Mouse (Mus musculus) spleen, adult 2 months (tissue): ENCODE measurements around the gene Nob1. TPM values are rescaled to one million over a fixed set of nuclear protein-coding genes. Genes with fewer than 3 reads are reported as not detected.

Source experiments
- DNase-seq, 2 experiments: peaks; one replicate each; pipeline versions ENCODE4 v3.0.0 to v3.0.0-alpha.2; 2012 to 2021; ENCODE audit warnings: low spot score in 2 of 2, low read depth in 1 of 2
- H3K27ac ChIP-seq: fragments of 200-500 bp; 2 replicates; pipeline ENCODE4 v1.5.1; 2012; ENCODE audit warnings: low read length, inconsistent platforms; ENCODE audit not compliant: insufficient read depth
- H3K27me3 ChIP-seq: fragments of 200-500 bp; 2 replicates; pipeline ENCODE4 v1.6.1; 2012; ENCODE audit warnings: mild to moderate bottlenecking, moderate library complexity, low read length, inconsistent platforms; ENCODE audit not compliant: control insufficient read depth, insufficient read depth
- H3K36me3 ChIP-seq: fragments of 200-500 bp; 2 replicates; pipeline ENCODE4 v1.6.1; 2012; ENCODE audit warnings: mild to moderate bottlenecking, low read length, inconsistent platforms; ENCODE audit not compliant: control insufficient read depth, insufficient read depth
- H3K4me1 ChIP-seq: fragments of 200-500 bp; 2 replicates; pipeline ENCODE4 v1.6.1; 2011; ENCODE audit warnings: inconsistent platforms; ENCODE audit not compliant: control insufficient read depth, insufficient read depth, insufficient read length
- H3K4me3 ChIP-seq: fragments of 200-500 bp; 2 replicates; pipeline ENCODE4 v1.5.1; 2011; ENCODE audit warnings: mild to moderate bottlenecking, inconsistent platforms; ENCODE audit not compliant: insufficient read depth, insufficient read length; ENCODE audit errors: extremely low read depth
- CTCF ChIP-seq: fragments of 200-500 bp; IDR thresholded peaks from 2 replicates; pipeline ENCODE4 v1.5.1; 2011; ENCODE audit warnings: mild to moderate bottlenecking, inconsistent platforms; ENCODE audit not compliant: insufficient read depth, insufficient read length, insufficient replicate concordance; ENCODE audit errors: extremely low read depth
- POLR2A ChIP-seq: fragments of 200-500 bp; IDR thresholded peaks from 2 replicates; pipeline ENCODE4 v1.6.1; 2011; ENCODE audit warnings: low read depth, low read length, inconsistent platforms
- WGBS: fragments of 180-500 bp; shearing (Covaris S2); methylation state at CpG from one replicate; pipeline ENCODE4 v1.1.7; 2018; 5-methylcytosine and 5-hydroxymethylcytosine counted together
- polyA plus RNA-seq: library from polyadenylated mRNA; depleted of rRNA; stranded (reverse); fragments of >200 nt; gene quantifications from 2 replicates; pipeline ENCODE4 v1.2.3, GENCODE M21; 2012

Gene Nob1
- polyA plus RNA-seq, 1 experiment, result 23.4 TPM

DNA sequence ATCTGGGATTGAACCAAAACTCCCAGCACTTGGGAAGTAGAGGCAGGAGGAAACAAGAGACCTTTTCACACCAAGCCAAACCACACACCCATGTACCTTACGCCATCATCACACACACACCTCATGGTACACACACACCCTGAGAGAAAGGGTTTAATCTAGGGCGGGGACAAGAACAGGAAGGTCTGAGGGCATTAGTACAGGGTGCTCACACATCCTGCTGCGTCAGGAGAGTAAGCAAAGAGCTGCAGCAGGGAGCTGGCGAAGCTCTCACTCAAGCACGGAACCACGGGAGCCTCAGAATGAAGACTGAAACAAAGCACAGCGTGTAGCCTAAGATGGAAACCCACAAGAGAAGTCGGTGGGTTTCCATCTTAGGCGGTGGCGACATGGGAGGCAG, 11.0 kb downstream of the Nob1 start:
- 77% methylated on average over 10 of the region's 10 CpGs for WGBS
- TF ChIP-seq CTCF (no peak), POLR2A (no peak)

DNA sequence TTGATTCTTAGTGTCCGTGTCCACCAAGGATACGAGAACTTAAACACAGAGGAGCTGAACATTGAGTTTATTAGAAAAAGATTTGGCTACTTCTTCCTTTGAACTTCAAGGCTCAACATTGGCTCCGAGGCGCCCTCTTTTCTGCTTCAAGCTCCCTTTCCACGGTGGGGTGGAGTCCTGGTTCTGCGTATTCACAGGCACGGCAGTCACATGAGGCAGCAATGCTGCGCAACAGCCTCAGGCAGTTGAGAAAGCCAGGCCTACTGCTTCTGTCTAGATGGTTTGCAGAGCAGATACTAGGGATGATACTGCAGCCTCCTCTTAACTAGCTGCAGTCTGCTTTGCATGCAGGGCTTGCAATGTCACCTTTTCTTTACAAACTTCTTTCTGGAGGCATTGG, 12.3 kb downstream of the Nob1 start:
- H3K4me1 ChIP-seq, result no peaks in the 10 kb centered on the region
- H3K36me3 ChIP-seq, result peaks cover 27% of the 10 kb centered on the region
- WGBS, result 95% methylated on average over 8 of the region's 8 CpGs
- H3K27ac ChIP-seq, result no peak overlapping the region
- TF ChIP-seq CTCF (no peak), POLR2A (no peak)
- no peak for DNase-seq
- no peaks in the 10 kb centered on the region for H3K27me3 ChIP-seq
- H3K4me3 ChIP-seq, result no peak overlapping the region

More for the DNA sequence above, 11.0 kb downstream of the Nob1 start:
- H3K36me3 ChIP-seq, result peaks cover 33% of the 10 kb centered on the region
- H3K4me3 ChIP-seq, result no peak overlapping the region
- H3K27me3 ChIP-seq, result no peaks in the 10 kb centered on the region
- no peak overlapping the region for H3K27ac ChIP-seq
- no peaks in the 10 kb centered on the region for H3K4me1 ChIP-seq
- DNase-seq, result no peak

DNA sequence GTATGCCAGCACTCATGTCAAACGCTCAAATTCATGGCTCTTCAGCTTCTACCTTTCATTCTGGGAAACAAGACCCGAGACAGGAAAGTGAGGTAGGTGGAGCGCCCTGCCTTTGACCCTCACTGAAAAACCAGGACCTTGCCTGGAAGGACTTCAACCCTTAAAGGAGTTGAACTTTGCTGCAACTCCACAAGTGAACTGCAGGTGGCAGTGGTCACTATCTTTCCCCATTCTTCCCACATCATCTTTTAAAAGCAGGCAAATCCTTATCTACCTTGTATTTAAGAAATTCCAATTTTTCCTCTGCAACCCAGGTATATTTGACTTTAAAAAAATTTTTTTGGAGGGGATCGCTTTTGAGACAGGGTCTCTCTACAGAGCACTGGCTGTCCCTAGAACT, 13.5 kb downstream of the Nob1 start:
- Histone ChIP-seq H3K36me3 (peaks cover 22% of the 10 kb centered on the region), H3K27me3 (no peaks in the 10 kb centered on the region), H3K27ac (no peak overlapping the region), H3K4me3 (no peak overlapping the region), H3K4me1 (no peaks in the 10 kb centered on the region)
- DNase-seq, result no peak
- TF ChIP-seq CTCF, result peak; percentile 44; the same call in 1 of the 2 replicates
- no peak for TF ChIP-seq POLR2A
- 76% methylated on average over 4 of the region's 4 CpGs for WGBS

DNA sequence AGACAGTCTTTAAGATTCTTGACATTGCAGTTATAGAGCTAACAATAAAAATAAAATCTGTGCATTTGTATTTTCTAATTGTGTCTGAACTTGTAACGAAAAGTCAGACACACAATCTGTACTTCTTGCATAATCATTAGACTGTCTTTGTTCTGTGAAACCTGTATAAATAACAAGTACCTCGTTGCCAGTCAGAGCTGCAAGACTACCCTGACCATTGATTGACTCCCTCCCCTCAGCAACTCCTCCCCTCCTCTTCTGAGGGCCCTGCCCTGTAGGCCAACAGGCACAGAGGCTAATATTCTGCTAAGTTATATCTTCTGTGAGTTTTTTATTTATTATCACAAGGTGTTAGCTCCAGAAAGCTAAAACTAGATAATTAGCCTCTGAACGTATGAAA, 18.9 kb downstream of the Nob1 start:
- Histone ChIP-seq H3K36me3 (peaks cover 2% of the 10 kb centered on the region), H3K27ac (no peak overlapping the region), H3K4me1 (peaks cover 5% of the 10 kb centered on the region; the same call in 1 of the 2 replicates), H3K27me3 (no peaks in the 10 kb centered on the region), H3K4me3 (no peak overlapping the region)
- DNase-seq, result no peak
- TF ChIP-seq POLR2A, result no peak
- TF ChIP-seq CTCF, result no peak
- 76% methylated on average over 3 of the region's 3 CpGs for WGBS

DNA sequence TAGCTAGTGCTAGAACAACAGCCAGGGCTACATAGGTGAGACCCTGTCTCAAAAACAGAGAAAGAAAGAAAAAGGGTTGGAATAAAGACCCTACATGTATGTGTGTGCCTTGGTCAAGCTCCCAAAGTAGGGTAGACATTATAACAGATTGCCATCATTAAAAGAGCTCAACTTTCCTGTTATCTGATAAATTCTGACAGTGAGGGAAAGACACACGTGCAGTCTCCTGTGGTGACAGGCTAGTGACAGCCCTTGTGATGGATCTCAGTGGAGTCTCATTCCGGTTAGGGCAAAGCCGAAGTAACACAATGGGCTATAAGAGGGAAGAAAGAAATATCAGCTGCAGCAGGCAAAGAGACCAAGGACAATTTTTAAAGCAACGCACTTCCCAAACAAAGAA, 20.8 kb downstream of the Nob1 start:
- Histone ChIP-seq H3K27ac (no peak overlapping the region), H3K4me1 (peaks cover 5% of the 10 kb centered on the region; the same call in 1 of the 2 replicates), H3K4me3 (no peak overlapping the region), H3K36me3 (no peaks in the 10 kb centered on the region), H3K27me3 (no peaks in the 10 kb centered on the region)
- TF ChIP-seq CTCF, result no peak
- TF ChIP-seq POLR2A, result no peak
- 84% methylated on average over 4 of the region's 4 CpGs for WGBS
- no peak for DNase-seq

DNA sequence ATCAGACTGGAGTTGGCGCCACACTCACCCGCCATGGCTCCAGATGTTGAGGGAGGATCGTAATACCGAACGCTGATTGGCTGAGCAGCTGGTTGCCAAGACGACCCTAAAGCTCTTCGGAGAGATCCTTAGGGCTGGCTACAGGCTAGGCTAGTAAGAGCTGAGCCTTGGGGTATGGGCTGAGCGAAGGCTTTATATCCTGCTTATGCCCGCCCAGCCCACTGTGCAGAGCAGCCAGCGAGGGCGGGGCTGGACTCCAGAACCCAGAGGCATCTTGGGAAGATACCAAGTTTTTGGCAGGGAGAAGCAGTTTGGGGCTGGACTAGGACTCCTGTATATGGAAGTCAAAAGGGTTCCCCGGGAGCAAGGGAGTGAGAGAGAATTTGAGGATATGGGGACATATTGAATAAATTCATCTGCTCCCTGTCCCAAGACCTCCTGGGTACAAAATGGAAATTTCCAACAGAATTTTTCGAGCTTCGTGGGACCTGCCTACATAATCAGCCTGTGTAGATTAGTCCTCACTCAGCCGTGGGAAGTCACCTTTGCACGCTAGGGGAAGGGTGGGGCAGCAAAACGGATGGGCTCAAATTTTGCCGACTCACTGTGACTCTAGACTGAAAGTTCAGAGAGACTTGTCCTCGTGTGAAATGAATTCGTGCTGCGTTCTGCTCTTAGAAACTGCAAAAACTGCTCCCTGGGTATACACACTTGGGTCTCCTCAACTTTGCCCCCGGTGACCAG, 21.6 kb downstream of the Nob1 start, which contains the start of gene Nqo1:
Gene Nqo1, minus strand, starts transcription at position 169 of the 744 bp plus-strand sequence.
- no peak within 1 kb of the TSS; the same call in 1 of the 2 replicates for H3K27ac ChIP-seq
- no peaks in the 10 kb centered on the region for H3K36me3 ChIP-seq
- TF ChIP-seq CTCF, result no peak
- TF ChIP-seq POLR2A, result no peak
- WGBS, result 6% methylated on average over 22 of the region's 22 CpGs
- peak in 1 of 2 experiments; percentile 14 for DNase-seq
- peaks cover 5% of the 10 kb centered on the region; the same call in 1 of the 2 replicates for H3K4me1 ChIP-seq
- no peaks in the 10 kb centered on the region for H3K27me3 ChIP-seq
- peak within 1 kb of the TSS; percentile 29 for H3K4me3 ChIP-seq

DNA sequence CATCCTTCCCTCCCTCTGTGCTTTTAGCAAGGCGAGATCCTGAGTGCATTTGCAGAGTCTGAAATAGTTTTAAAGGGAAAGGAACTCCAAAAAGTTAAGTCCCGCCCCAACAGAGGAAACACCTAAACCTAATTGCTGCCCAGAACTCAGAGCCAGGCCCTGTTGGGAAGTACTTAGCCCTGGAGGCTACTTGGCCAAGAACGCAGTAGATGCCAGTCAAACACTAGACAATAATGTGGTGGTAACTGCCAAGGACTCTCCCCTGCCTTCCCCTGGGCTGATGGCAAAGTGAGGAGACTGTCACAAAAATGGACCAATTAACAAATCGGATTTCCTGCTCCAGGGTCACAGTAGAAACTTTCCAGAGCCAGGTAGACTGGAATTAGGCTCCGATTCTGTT, 23.0 kb downstream of the Nob1 start:
- Histone ChIP-seq H3K4me3 (no peak overlapping the region), H3K27ac (no peak overlapping the region)
- WGBS, result 88% methylated on average over 5 of the region's 5 CpGs

More for the DNA sequence above, 23.0 kb downstream of the Nob1 start:
- Histone ChIP-seq H3K4me1 (peaks cover 5% of the 10 kb centered on the region; the same call in 1 of the 2 replicates), H3K27me3 (no peaks in the 10 kb centered on the region), H3K36me3 (no peaks in the 10 kb centered on the region)
- TF ChIP-seq POLR2A, result no peak
- no peak for TF ChIP-seq CTCF
- no peak for DNase-seq
